Mouse (Mus musculus): ENCODE data around the gene Rgs9bp.
"Not testable (repeated sequence)": the region's sequence is repeated elsewhere in the genome, so short reads cannot be mapped to it uniquely, and the experiment has no call there.

Gene Rgs9bp

GRCm38 (mm10) chr7:35587728-35588127 is 2.3 kb upstream of the Rgs9bp start:
- ChIA-PET CTCF (interaction anchor here in 2 of 4 experiments (0.6 to 4.5 kb wide), 3 partner anchors 41 to 743 kb away, joined by 3 to 12 read pairs (median 5); no protein-coding TSS in a partner anchor), POLR2A (interaction anchor here in 2 of 4 experiments (0.5 to 7.7 kb wide), 5 partner anchors 8 to 273 kb away, joined by 3 to 54 read pairs (median 3); partner anchors contain the start of genes Nudt19 (in 1 of the 2) and Rhpn2 (in 1 of the 2))

GRCm38 (mm10) chr7:35586906-35587445 is 1.6 kb upstream of the Rgs9bp start:
- ChIA-PET POLR2A (interaction anchor here in 3 of 4 experiments (0.5 to 7.7 kb wide), 24 partner anchors 8 to 293 kb away, joined by 3 to 54 read pairs (median 6); partner anchors contain the start of genes Nudt19 (in 2 of the 3) and Rhpn2 (in 1 of the 3)), CTCF (interaction anchor here in 2 of 4 experiments (0.6 to 4.5 kb wide), 5 partner anchors 19 to 742 kb away, joined by 3 to 12 read pairs (median 4); no protein-coding TSS in a partner anchor)

DNA sequence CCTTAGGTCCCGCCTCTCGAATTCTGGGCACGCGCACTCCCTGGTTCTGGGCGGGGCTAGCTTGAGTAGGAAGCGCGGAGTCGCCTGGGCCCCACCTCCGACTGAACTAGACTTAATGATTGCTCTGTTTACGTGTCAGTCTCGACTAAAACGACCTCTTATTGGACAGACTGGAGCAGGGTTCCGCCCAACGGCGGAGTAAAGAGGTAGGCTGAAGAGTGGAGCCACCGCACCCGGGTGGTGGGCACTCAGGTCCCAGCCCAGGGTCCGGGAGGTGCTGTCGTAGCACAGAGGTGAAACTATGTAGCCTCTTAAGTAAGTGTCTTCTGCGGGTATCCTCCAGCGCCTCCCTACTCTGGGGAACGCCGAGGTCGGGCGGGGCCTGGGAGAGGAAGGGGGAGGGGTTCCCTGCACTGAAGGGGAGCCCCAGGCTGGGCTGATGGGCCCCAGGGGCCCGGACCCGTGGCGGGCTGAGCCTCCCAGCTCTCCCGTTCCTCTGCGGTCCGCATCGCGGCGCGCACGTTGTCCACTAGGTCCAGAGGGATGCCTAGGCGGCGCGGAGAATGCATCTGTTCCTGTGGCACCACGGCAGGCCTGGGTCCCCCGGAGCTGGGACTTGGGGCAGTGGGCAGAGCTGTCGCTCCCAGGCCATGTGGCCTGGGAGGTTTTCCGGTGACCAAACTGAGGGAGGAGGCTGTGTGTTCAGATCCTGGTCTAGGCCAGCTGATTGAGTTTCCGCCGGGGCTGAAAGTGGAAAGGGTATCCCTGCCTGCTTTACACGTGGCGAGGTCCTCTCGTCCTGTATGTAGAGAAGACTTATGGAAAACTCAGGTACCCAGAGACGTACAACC is 898 bp upstream of the Rgs9bp start, which contains the start of gene Ankrd27:
Ankrd27 (plus strand) TSS at position 190 of the 851 bp plus-strand sequence.
- POLR2A ChIA-PET, result interaction anchor here (0.6 to 7.7 kb wide), 67 partner anchors 8 to 1805 kb away, joined by 3 to 54 read pairs (median 4); partner anchors contain the start of genes Nudt19 (in 3 of the 4), Dpy19l3 (in 2 of the 4), Cebpa (in 1 of the 4) and Cep89 (in 1 of the 4)
- CTCF ChIA-PET, result interaction anchor here in 3 of 4 experiments (0.7 to 4.5 kb wide), 16 partner anchors 9 to 317 kb away, joined by 3 to 16 read pairs (median 4); partner anchors contain the start of gene Rhpn2 (in 1 of the 3)

DNA sequence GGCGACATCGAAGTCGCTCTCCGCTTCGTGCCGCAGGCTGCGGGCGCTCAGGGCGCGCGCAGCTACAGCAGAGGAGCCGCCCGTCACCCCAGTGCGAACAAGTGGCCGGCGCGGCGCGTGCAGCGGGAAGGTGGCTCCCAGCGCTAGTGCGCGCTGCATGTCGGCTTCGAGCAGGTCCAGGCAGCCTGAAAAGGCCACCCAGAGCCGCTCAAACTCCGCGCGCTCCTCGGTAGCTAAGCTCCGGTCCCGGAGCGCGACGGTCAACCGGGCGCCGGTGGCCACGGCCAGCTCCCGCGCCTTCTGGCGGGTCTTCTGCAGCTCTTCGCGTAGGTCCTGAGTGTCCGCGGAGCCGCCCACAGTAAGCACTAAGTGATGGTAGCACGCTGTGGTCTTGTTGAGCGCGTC is 594 bp downstream of the Rgs9bp start:
- CTCF ChIA-PET, result interaction anchor here (0.6 to 4.5 kb wide), 17 partner anchors 9 to 320 kb away, joined by 3 to 16 read pairs (median 4); no protein-coding TSS in a partner anchor
- POLR2A ChIA-PET, result interaction anchor here in 3 of 4 experiments (0.6 to 7.7 kb wide), 44 partner anchors 8 to 997 kb away, joined by 3 to 54 read pairs (median 6); partner anchors contain the start of genes Nudt19 (in 3 of the 3), Cebpa (in 1 of the 3), Cep89 (in 1 of the 3) and Chst8 (in 1 of the 3)

DNA sequence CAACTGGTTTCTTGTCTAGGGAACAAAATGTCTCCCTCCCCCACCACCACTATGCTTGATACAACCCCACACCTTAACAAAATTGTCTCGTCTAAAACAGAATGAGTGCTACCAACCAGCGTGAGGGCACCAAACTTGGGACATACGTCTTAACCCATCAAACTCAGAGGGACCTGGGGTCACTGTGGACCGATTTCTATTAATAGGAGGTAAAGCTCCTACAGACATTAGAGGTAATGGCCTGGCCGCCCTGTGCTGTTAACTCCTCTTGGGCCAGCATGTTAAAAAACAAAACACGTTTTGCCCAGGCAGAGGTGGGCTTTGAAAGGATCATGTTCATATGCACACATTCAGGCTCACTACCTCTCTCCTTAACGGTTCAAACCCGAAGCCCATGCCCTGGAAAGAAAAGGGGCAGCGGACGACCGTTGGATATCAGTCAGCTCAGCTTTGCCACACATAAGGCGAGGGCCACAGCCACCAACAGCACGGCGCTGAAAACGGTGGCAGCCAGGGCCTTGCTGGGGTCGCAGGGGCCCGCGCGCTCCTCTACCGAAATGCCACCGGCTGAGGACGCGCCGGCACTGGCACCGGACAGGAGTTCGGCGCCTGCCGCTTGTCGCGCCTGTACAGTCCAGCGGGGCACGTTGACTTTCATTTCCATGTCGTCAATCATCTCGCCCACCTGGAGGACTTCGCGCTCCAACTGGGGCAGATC is 1.2 kb downstream of the Rgs9bp start:
- POLR2A ChIA-PET, result interaction anchor here in 3 of 4 experiments (0.6 to 7.7 kb wide), 32 partner anchors 9 to 996 kb away, joined by 3 to 54 read pairs (median 6); partner anchors contain the start of genes Nudt19 (in 3 of the 3), Cep89 (in 1 of the 3), Faap24 (in 1 of the 3) and Rhpn2 (in 1 of the 3)

DNA sequence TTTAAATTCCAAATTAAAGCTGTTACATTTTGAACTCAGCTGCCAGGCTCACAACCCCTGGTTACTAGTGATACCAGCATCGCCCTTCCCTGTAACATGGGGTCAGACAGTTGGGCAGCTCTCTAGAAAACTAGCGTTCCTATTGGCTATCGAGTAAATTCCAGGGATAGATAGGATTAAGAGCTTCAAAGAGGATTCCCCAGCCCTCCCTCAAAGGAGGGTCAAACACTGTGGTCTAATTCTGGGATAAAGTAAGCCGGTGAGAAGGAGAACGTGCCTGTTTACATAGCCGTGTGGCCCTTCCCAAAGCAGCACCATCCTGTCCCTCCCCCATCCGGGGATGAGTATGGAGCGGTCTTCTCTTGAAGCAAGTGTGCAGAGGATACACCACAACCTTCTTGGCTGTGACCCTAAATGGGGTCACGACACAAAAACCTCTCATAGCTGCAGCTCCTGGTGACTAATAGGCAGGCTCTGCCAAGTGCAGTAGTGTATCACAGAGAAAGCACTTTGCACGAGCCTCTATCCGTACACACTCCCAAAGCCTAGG is 1.8 kb downstream of the Rgs9bp start:
- ChIA-PET CTCF (interaction anchor here (0.6 to 4.5 kb wide), 13 partner anchors 8 to 319 kb away, joined by 3 to 12 read pairs (median 4); partner anchors contain the start of genes Nudt19 (in 1 of the 4) and Rhpn2 (in 1 of the 4)), POLR2A (interaction anchor here in 2 of 4 experiments (0.6 to 7.7 kb wide), 15 partner anchors 9 to 249 kb away, joined by 3 to 54 read pairs (median 4); partner anchors contain the start of gene Nudt19 (in 2 of the 2))

More for the DNA sequence above, 1.2 kb downstream of the Rgs9bp start:
- CTCF ChIA-PET, result interaction anchor here (0.6 to 4.5 kb wide), 12 partner anchors 7 to 319 kb away, joined by 3 to 16 read pairs (median 4); no protein-coding TSS in a partner anchor

DNA sequence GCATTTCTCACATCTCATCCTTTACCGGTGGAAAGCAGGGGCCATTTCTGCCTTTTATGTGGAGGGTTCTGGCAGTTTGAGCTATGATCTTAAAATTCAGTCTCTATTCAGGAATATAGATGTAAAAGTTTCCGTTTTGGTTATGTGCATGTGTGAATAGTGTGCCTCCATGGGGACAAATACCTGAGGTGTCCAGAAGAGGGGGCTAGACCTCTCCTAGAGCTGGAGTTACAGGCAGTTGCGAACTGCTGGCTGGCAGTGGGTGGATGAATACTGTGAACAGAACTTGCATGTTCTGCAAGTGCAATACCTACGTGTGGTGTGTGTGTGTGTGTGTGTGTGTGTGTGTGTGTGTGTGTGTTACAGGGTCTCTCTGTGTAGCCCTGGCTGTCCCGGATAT is 2.7 kb downstream of the Rgs9bp start:
- CTCF ChIA-PET, result interaction anchor here (0.5 to 2.0 kb wide), 25 partner anchors 9 to 1170 kb away, joined by 3 to 10 read pairs (median 4); partner anchors contain the start of genes Nudt19 (in 1 of the 4), Rhpn2 (in 1 of the 4) and Tdrd12 (in 1 of the 4)

GRCm38 (mm10) chr7:35579849-35580248 is 5.5 kb downstream of the Rgs9bp start:
- ChIA-PET POLR2A (interaction anchor here in 3 of 4 experiments (0.6 to 0.9 kb wide), 4 partner anchors 11 to 489 kb away, joined by 3 to 4 read pairs (median 3); no protein-coding TSS in a partner anchor), CTCF (interaction anchor here (0.6 to 1.8 kb wide), 15 partner anchors 11 to 197 kb away, joined by 3 to 5 read pairs (median 3); partner anchors contain the start of genes Cep89 (in 1 of the 4) and Faap24 (in 1 of the 4))

More for the DNA sequence above, 2.7 kb downstream of the Rgs9bp start:
- POLR2A ChIA-PET, result interaction anchor here in 3 of 4 experiments (0.6 to 7.7 kb wide), 15 partner anchors 8 to 437 kb away, joined by 3 to 54 read pairs (median 4); partner anchors contain the start of gene Nudt19 (in 2 of the 3)

- CTCF ChIA-PET, result interaction anchor here in 1 of 4 experiments (0.6 kb wide), 1 partner anchor 1853 kb away, joined by 3 read pairs; no protein-coding TSS in a partner anchor
- POLR2A ChIA-PET, result interaction anchor here in 1 of 4 experiments (1.3 kb wide), 1 partner anchor 13 kb away, joined by 3 read pairs; no protein-coding TSS in a partner anchor
These were observed 14.5 kb downstream of the Rgs9bp start for GRCm38 (mm10) chr7:35570883-35571282.

DNA sequence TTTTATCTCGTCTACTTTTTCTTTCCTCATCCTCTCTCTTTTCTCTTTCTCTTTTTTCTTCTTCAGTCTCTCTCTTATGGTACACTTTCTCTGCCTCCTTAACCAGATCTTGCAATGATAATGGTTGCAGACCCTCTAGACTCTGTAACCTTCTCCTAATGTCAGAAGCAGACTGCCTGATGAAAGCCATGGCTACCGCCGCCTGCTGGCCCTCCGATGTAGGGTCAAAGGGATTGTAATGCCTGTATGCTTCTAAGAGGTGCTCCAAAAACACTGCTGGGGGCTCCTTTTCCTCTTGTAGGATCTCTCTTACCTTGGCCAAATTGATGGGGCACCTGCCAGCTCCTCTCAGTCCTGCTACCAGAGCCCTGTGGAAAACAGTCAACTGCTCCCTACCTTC is 15.7 kb downstream of the Rgs9bp start:
- POLR2A ChIA-PET, result not testable (repeated sequence)
- CTCF ChIA-PET, result interaction anchor here in 1 of 4 experiments (0.6 to 0.7 kb wide), 2 partner anchors 89 to 310 kb away, joined by 6 to 10 read pairs; no protein-coding TSS in a partner anchor

DNA sequence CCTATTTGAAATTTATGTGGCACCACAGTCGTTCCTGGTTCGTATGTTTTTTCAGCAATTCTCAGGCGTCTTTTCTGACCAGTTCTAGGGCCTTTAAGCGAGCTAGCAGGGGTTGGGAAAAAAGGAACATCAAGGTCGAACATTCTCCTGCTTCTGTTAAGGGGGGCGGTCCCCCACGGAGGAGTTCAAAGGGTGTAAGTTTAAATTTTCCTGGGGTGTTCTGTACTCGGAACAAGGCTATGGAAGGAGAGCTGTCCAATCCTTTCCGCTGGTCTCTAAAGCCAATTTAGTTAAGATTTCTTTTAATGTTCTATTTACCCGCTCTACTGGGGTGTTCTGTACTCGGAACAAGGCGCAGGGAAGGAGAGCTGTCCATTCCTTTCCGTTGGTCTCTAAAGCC is 19.4 kb downstream of the Rgs9bp start:
- CTCF ChIA-PET, result interaction anchor here in 2 of 4 experiments (0.6 to 1.2 kb wide), 2 partner anchors 16 to 307 kb away, joined by 3 to 6 read pairs; no protein-coding TSS in a partner anchor

DNA sequence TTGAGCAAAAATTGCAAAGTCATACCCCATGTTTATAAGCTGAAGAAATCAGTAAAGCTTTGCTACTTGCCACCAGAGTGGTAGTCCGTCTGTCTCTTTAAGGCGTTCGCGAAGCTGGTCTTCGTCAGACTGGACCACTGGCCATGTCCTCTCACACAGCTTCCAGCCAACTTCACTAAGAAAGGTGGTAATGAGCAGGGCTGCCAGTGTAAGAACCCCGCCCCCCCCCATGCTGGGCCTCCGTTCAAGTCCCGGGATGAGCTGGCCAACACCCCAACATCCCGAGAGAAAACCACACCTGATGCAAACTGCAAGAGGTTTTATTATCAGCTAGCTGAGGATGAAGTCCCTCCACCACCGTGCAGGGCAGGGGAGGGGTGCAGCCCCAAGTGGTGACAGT is 20.5 kb downstream of the Rgs9bp start:
- POLR2A ChIA-PET, result interaction anchor here in 1 of 4 experiments (0.8 kb wide), 1 partner anchor 11 kb away, joined by 4 read pairs; no protein-coding TSS in a partner anchor
- CTCF ChIA-PET, result interaction anchor here in 2 of 4 experiments (0.7 to 1.0 kb wide), 2 partner anchors 17 to 69 kb away, joined by 3 read pairs; no protein-coding TSS in a partner anchor

More for the DNA sequence above, 19.4 kb downstream of the Rgs9bp start:
- POLR2A ChIA-PET, result interaction anchor here in 1 of 4 experiments (1.1 kb wide), 1 partner anchor 10 kb away, joined by 3 read pairs; no protein-coding TSS in a partner anchor

DNA sequence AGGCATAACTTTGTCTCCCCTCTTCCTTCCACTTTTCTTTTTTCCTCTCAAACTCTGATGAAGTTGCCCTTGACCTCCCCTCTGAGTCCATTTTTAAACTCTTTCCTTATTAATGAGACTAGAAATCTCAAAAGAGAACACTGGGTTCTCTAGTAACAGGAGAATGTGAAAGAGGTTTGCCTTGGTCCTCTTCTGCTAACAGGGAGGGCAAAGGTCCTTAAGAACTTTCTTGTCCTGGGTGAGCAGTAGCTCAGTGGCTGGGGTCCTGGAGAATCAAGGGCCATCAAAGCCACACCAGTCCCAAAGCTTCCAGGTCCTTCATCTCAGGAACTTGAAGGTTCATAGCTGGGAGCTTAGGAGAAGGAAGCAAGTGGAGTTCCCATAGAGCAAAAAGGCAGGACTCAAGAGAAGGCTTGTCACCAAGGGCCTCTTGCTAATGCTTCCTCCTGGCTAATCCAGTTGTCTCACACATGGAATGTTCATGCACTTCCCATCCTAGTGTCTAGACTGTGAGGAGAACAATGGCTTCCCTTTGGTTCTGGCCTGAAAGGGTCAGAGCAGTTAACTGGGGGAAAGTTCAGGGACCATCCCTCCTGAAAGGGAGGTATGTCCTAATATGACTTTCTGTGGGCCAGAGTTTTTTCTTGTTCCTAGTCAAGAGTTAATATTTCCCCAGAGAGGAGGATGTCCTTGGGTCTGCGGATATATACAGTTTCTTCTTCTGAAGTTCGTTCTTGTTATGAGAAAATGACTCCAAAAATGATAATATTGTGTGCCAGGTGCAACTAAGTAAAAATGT is 21.1 kb downstream of the Rgs9bp start:
- ChIA-PET POLR2A (interaction anchor here in 2 of 4 experiments (0.8 to 1.7 kb wide), 2 partner anchors 11 to 22 kb away, joined by 4 to 5 read pairs; partner anchors contain the start of genes Ankrd27 (in 1 of the 2) and Rgs9bp (in 1 of the 2)), CTCF (interaction anchor here in 1 of 4 experiments (1.0 kb wide), 1 partner anchor 17 kb away, joined by 3 read pairs; no protein-coding TSS in a partner anchor)

DNA sequence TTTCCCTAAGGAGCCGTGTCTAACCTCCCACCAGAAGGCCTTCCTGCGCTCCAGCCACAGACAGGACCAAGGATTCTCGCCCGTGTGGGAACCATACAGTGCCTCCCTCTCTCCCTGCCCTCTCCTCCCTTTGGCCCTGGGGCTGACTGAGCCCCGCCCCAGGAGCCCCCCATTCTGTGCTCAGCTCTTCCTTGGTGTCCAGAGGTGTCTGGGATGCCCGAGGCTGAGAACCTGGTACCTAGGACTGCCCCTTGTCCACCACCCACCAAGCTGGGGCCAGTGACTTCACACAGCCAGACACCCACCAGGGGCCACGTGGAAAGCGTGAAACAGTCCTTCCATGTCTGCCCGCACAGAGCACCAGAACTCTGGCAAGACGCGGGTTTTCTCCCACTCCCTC is 22.3 kb downstream of the Rgs9bp start:
- POLR2A ChIA-PET, result interaction anchor here in 1 of 4 experiments (0.6 to 1.7 kb wide), 3 partner anchors 21 to 134 kb away, joined by 3 to 5 read pairs (median 3); partner anchors contain the start of genes Ankrd27 and Rgs9bp
- CTCF ChIA-PET, result no interaction called here

GRCm38 (mm10) chr7:35559838-35560237 is 25.5 kb downstream of the Rgs9bp start:
- ChIA-PET CTCF (interaction anchor here in 1 of 4 experiments (0.6 kb wide), 2 partner anchors 770 to 1361 kb away, joined by 7 to 11 read pairs; no protein-coding TSS in a partner anchor), POLR2A (interaction anchor here in 2 of 4 experiments (0.6 to 0.8 kb wide), 3 partner anchors 14 to 89 kb away, joined by 3 to 4 read pairs (median 4); no protein-coding TSS in a partner anchor)

All from embryonic stem cell, embryonic (primary cell).